Mouse (Mus musculus): ENCODE data around the gene Tmem88b. TPM values are rescaled to one million over a fixed set of nuclear protein-coding genes. Genes with fewer than 3 reads are reported as not detected.

Tmem88b gene
- total and polyA plus RNA-seq, 3 experiments = 0.19 to 0.32 TPM; not detected in 1

DNA sequence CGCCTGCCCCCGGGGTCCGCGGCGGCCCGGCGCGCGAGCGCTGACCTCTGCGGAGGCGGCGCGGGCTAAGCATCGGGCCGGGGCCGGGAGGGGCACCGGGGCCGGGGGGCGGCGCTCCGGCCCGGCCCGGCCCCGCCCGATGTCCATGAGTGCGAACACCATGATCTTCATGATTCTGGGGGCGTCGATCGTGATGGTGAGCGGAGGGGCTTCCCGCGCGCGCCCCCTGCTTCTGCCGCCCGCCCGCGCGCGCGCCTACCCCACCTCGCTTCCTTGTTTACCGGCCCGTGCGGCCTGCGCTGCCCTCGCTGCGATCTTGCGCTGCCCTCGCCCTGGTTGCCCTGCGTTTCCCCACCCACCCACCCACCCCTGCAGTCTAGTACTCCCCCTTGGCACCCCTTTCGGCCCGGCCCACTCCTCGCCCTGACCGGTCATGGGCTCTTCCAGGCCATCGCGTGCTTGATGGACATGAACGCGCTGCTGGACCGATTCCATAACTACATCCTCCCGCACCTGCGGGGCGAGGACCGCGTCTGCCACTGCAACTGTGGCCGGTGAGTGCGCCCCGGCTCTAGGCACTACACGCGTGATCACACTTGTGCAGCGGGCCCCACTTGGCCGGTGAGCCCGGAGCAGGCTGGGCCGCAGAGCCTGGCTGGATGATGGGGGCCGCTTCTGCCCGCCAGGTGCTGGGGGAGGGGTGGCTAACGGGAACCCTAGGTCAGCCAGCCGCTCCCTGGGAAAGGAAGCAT is 50.5 kb downstream of the Tmem88b start:
- Histone ChIP-seq H3K79me2 (ENCODE audit: control insufficient read depth, insufficient read depth, low read length, poor library complexity) (peaks cover 3% of the 10 kb centered on the region; the same call in 1 of the 2 replicates), H3K9ac (ENCODE audit: control insufficient read depth, low read depth, low read length, poor library complexity, severe bottlenecking) (peak overlapping the region; percentile 83), H3K4me3 (ENCODE audit: control insufficient read depth in 1 of 2, insufficient read depth in 1 of 2, low read depth in 2 of 2, low read length in 2 of 2) (peak overlapping the region; percentile 76 to 96), H3K36me3 (ENCODE audit: control insufficient read depth in 1 of 2, insufficient read depth in 2 of 2, low read length in 2 of 2) (no peaks in the 10 kb centered on the region; a peak in 1 of 4 replicates), H3K9me3 (replicated peaks; ENCODE audit: insufficient read depth, low read length) (no peaks in the 10 kb centered on the region), H3K27me3 (ENCODE audit: control insufficient read depth in 1 of 2, insufficient read depth in 2 of 2, low read length in 2 of 2) (no peaks in the 10 kb centered on the region), H3K4me1 (ENCODE audit: control insufficient read depth in 1 of 2, insufficient read depth in 2 of 2, low read length in 2 of 2) (0 out of 4 replicates have a peak, but pooled peaks cover 0 to 5% of the 10 kb centered on the region in 2 experiments), H3K27ac (ENCODE audit: control insufficient read depth, low read depth, low read length) (0 out of 2 replicates have a peak overlapping the region, but pooled peaks have one; percentile 30)
- peak; percentile 58 for DNase-seq (ENCODE audit: low read depth, low spot score)
- TF ChIP-seq ELF1 (IDR thresholded peaks at IDR 0.05; ENCODE audit: low read depth, low read length) (0 out of 2 replicates have a peak, but pooled peaks have one; percentile 8), TCF12 (IDR thresholded peaks at IDR 0.05; ENCODE audit: low read depth, low read length) (no peak)

DNA sequence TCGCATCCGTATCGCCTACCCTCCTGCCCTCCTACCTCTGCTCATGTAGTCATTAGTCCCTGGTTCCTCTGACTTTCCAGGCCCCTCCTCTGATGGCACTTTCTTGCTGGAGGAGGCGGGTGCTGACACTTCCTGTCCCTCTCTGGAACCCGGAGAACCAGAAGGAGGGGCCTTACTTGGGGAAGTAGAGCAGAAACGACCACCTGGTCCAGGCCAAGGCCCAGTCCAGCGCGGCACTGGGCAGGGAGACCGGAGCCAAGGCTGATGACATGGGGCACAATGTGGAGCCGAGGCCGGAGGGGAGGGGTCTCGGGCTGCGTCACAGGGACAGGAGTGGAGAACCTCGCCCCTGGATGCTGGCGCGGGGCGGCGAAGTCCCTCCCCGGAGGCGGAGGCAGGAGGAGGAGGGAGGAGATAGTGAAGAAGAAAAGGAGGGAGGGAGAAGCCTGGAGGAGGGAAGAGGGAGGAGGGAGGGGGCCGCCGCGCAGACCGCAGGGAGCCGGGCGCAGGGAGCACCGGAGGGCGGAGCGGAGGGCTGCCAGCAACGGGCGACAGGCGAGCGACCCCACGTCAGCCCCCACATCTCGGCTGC is 51.2 kb downstream of the Tmem88b start, which contains the start of gene Tmem240:
Gene Tmem240 (plus strand): TSS at position 451 of the 592 bp plus-strand sequence.
- Histone ChIP-seq H3K9me3 (replicated peaks; ENCODE audit: insufficient read depth, low read length) (no peaks in the 10 kb centered on the region), H3K36me3 (ENCODE audit: control insufficient read depth in 1 of 2, insufficient read depth in 2 of 2, low read length in 2 of 2) (no peaks in the 10 kb centered on the region; a peak in 1 of 4 replicates), H3K27ac (ENCODE audit: control insufficient read depth, low read depth, low read length) (peak within 1 kb of the TSS; percentile 68), H3K79me2 (ENCODE audit: control insufficient read depth, insufficient read depth, low read length, poor library complexity) (peaks cover 3% of the 10 kb centered on the region; the same call in 1 of the 2 replicates), H3K4me1 (ENCODE audit: control insufficient read depth in 1 of 2, insufficient read depth in 2 of 2, low read length in 2 of 2) (0 out of 4 replicates have a peak, but pooled peaks cover 0 to 5% of the 10 kb centered on the region in 2 experiments), H3K27me3 (ENCODE audit: control insufficient read depth in 1 of 2, insufficient read depth in 2 of 2, low read length in 2 of 2) (no peaks in the 10 kb centered on the region), H3K4me3 (ENCODE audit: control insufficient read depth in 1 of 2, insufficient read depth in 1 of 2, low read depth in 2 of 2, low read length in 2 of 2) (peak within 1 kb of the TSS; percentile 76 to 96), H3K9ac (ENCODE audit: control insufficient read depth, low read depth, low read length, poor library complexity, severe bottlenecking) (peak within 1 kb of the TSS; percentile 83)
- DNase-seq (ENCODE audit: low read depth, low spot score) = peak; percentile 94
- TF ChIP-seq ZNF384 (IDR thresholded peaks at IDR 0.05; ENCODE audit: low read depth, low read length) (no peak), NELFE (IDR thresholded peaks at IDR 0.05; ENCODE audit: low read depth, low read length) (peak; percentile 62), MXI1 (IDR thresholded peaks at IDR 0.05; ENCODE audit: low read depth, low read length) (peak; percentile 65), ETS1 (IDR thresholded peaks at IDR 0.05; ENCODE audit: low read depth, low read length) (no peak), TAL1 (IDR thresholded peaks at IDR 0.05; ENCODE audit: low read length) (no peak), POLR2AphosphoS5 (IDR thresholded peaks at IDR 0.05; ENCODE audit: borderline replicate concordance, low read depth, low read length) (0 out of 2 replicates have a peak, but pooled peaks have one; percentile 52), SMC3 (IDR thresholded peaks at IDR 0.05; ENCODE audit: low read depth, low read length) (no peak), ZC3H11A (IDR thresholded peaks at IDR 0.05; ENCODE audit: low read depth, low read length) (no peak), POLR2AphosphoS2 (IDR thresholded peaks at IDR 0.05; ENCODE audit: low read length) (peak; percentile 85), USF1 (IDR thresholded peaks at IDR 0.05; ENCODE audit: low read depth, low read length) (peak; percentile 26; the same call in 1 of the 2 replicates), MYC (IDR thresholded peaks at IDR 0.05; ENCODE audit: low read depth, low read length) (no peak), JUND (IDR thresholded peaks at IDR 0.05; ENCODE audit: low read depth, low read length) (no peak), ELF1 (IDR thresholded peaks at IDR 0.05; ENCODE audit: low read depth, low read length) (peak; percentile 39; the same call in 1 of the 2 replicates), CHD2 (IDR thresholded peaks at IDR 0.05; ENCODE audit: low read length) (no peak), SIN3A (IDR thresholded peaks at IDR 0.05; ENCODE audit: low read length) (peak; percentile 85), CTCF (IDR thresholded peaks at IDR 0.05 in 2 of 3, conservative IDR thresholded peaks at IDR 0.05 in 1 of 3; ENCODE audit: control insufficient read depth in 1 of 3, insufficient read depth in 1 of 3, low read depth in 2 of 3, low read length in 3 of 3, poor library complexity in 1 of 3, severe bottlenecking in 1 of 3) (no peak), MAX (IDR thresholded peaks at IDR 0.05; ENCODE audit: low read length) (peak; percentile 32; the same call in 1 of the 2 replicates), BHLHE40 (IDR thresholded peaks at IDR 0.05; ENCODE audit: borderline replicate concordance, low read depth, low read length) (no peak), RAD21 (IDR thresholded peaks at IDR 0.05; ENCODE audit: low read depth, low read length) (no peak), MAZ (IDR thresholded peaks at IDR 0.05; ENCODE audit: low read depth, low read length) (peak; percentile 95), HCFC1 (IDR thresholded peaks at IDR 0.05; ENCODE audit: low read depth, low read length) (peak; percentile 51), EP300 (IDR thresholded peaks at IDR 0.05; ENCODE audit: low read depth in 1 of 2, low read length in 2 of 2) (0 out of 4 replicates have a peak, but pooled peaks of 1 of the 2 experiments have one; percentile 9), ZMIZ1 (IDR thresholded peaks at IDR 0.05; ENCODE audit: low read depth, low read length) (0 out of 2 replicates have a peak, but pooled peaks have one; percentile 53), MYB (IDR thresholded peaks at IDR 0.05; ENCODE audit: low read depth, low read length) (no peak), GATA1 (IDR thresholded peaks at IDR 0.05; ENCODE audit: low read depth, low read length) (no peak), USF2 (IDR thresholded peaks at IDR 0.05; ENCODE audit: borderline replicate concordance in 1 of 2, insufficient read depth in 1 of 2, low read depth in 1 of 2, low read length in 2 of 2) (no peak), MEF2A (IDR thresholded peaks at IDR 0.05; ENCODE audit: extremely low read depth, insufficient replicate concordance, low read depth, low read length, poor library complexity, severe bottlenecking) (0 out of 2 replicates have a peak, but pooled peaks have one; percentile 7)
